Mouse (Mus musculus) MEL (cell line): ENCODE measurements around the gene Fam69a. TPM values are rescaled to one million over a fixed set of nuclear protein-coding genes. Genes with fewer than 3 reads are reported as not detected.

ENCODE experiments used
- DNase-seq: peaks from one replicate; pipeline ENCODE4 v3.0.0; 2011; ENCODE audit warnings: low read depth, low spot score
- H3K27ac ChIP-seq: 2 replicates; pipeline ENCODE4 v1.5.1; 2012; ENCODE audit warnings: low read depth, mild to moderate bottlenecking, control low read depth, low read length, moderate library complexity; ENCODE audit not compliant: control insufficient read depth
- H3K27me3 ChIP-seq, 2 experiments: fragments of 150-350 bp in 1 of 2; sonication (generic) in 1 of 2; 2 replicates each; pipeline ENCODE4 v1.6.1; 2012; ENCODE audit warnings: low read length in 2 of 2, mild to moderate bottlenecking in 2 of 2, improper control_type of control experiment in 1 of 2, moderate library complexity in 1 of 2; ENCODE audit not compliant: insufficient read depth in 2 of 2, control insufficient read depth in 1 of 2
- H3K36me3 ChIP-seq, 2 experiments: 2 replicates each; pipeline ENCODE4 v1.6.1; 2012 to 2014; ENCODE audit warnings: low read length in 2 of 2, improper control_type of control experiment in 1 of 2, inconsistent platforms in 1 of 2, mild to moderate bottlenecking in 1 of 2; ENCODE audit not compliant: insufficient read depth in 2 of 2, control insufficient read depth in 1 of 2
- H3K4me1 ChIP-seq, 2 experiments: fragments of 150-350 bp in 1 of 2; sonication (generic) in 1 of 2; 2 replicates each; pipeline ENCODE4 v1.6.1; 2012; ENCODE audit warnings: low read length in 2 of 2, improper control_type of control experiment in 1 of 2, mild to moderate bottlenecking in 1 of 2; ENCODE audit not compliant: insufficient read depth in 2 of 2, control insufficient read depth in 1 of 2
- H3K4me3 ChIP-seq, 2 experiments: fragments of 150-350 bp in 1 of 2; sonication (generic) in 1 of 2; 2 replicates each; pipeline ENCODE4 v1.5.1; 2012; ENCODE audit warnings: low read depth in 2 of 2, low read length in 2 of 2, mild to moderate bottlenecking in 2 of 2, moderate library complexity in 2 of 2, control low read depth in 1 of 2, improper control_type of control experiment in 1 of 2; ENCODE audit not compliant: control insufficient read depth in 1 of 2, insufficient read depth in 1 of 2
- H3K79me2 ChIP-seq: 2 replicates; pipeline ENCODE4 v1.6.1; 2012; ENCODE audit warnings: mild to moderate bottlenecking, low read length, moderate library complexity; ENCODE audit not compliant: control insufficient read depth, poor library complexity, insufficient read depth
- H3K9ac ChIP-seq: 2 replicates; pipeline ENCODE4 v1.6.1; 2012; ENCODE audit warnings: low read depth, mild to moderate bottlenecking, control low read depth, low read length, moderate library complexity; ENCODE audit not compliant: control insufficient read depth, poor library complexity, severe bottlenecking
- H3K9me3 ChIP-seq: fragments of 150-350 bp; sonication (generic); replicated peaks from 2 replicates; pipeline ENCODE4 v1.6.1; 2012; ENCODE audit warnings: mild to moderate bottlenecking, low read length, improper control_type of control experiment, moderate library complexity; ENCODE audit not compliant: insufficient read depth
- CHD1 ChIP-seq: IDR thresholded peaks from 2 replicates; pipeline ENCODE4 v1.6.1; 2012; ENCODE audit warnings: low read depth, mild to moderate bottlenecking, inconsistent platforms, low read length, improper control_type of control experiment
- CTCF ChIP-seq, 3 experiments: IDR thresholded peaks in 2 of 3; conservative IDR thresholded peaks in 1 of 3; 2 replicates each; pipeline ENCODE4 v1.5.1; 2011 to 2012; ENCODE audit warnings: low read length in 3 of 3, low read depth in 2 of 3, mild to moderate bottlenecking in 2 of 3, improper control_type of control experiment in 1 of 3, inconsistent platforms in 1 of 3, mixed read lengths in 1 of 3, moderate library complexity in 1 of 3; ENCODE audit not compliant: control insufficient read depth in 1 of 3, insufficient read depth in 1 of 3, poor library complexity in 1 of 3, severe bottlenecking in 1 of 3
- E2F4 ChIP-seq: IDR thresholded peaks from 2 replicates; pipeline ENCODE4 v1.6.1; 2011; ENCODE audit warnings: low read depth, low read length, improper control_type of control experiment, borderline replicate concordance
- ELF1 ChIP-seq: IDR thresholded peaks from 2 replicates; pipeline ENCODE4 v1.6.1; 2014; ENCODE audit warnings: low read depth, mild to moderate bottlenecking, inconsistent platforms, low read length, improper control_type of control experiment, moderate library complexity
- ETS1 ChIP-seq: IDR thresholded peaks from 2 replicates; pipeline ENCODE4 v1.6.1; 2012; ENCODE audit warnings: low read depth, mild to moderate bottlenecking, inconsistent platforms, low read length, improper control_type of control experiment, moderate library complexity
- GABPA ChIP-seq: IDR thresholded peaks from 2 replicates; pipeline ENCODE4 v1.6.1; 2012; ENCODE audit warnings: low read depth, mild to moderate bottlenecking, inconsistent platforms, low read length, improper control_type of control experiment, moderate library complexity
- GATA1 ChIP-seq: IDR thresholded peaks from 2 replicates; pipeline ENCODE4 v1.6.1; 2011; ENCODE audit warnings: low read depth, low read length, improper control_type of control experiment
- KAT2A ChIP-seq: conservative IDR thresholded peaks from 2 replicates; pipeline ENCODE4 v1.6.1; 2012; ENCODE audit warnings: low read depth, low read length, improper control_type of control experiment, inconsistent platforms
- MAZ ChIP-seq: IDR thresholded peaks from 2 replicates; pipeline ENCODE4 v1.6.1; 2012; ENCODE audit warnings: low read depth, mild to moderate bottlenecking, inconsistent platforms, low read length, improper control_type of control experiment
- MEF2A ChIP-seq: IDR thresholded peaks from 2 replicates; pipeline ENCODE4 v1.6.1; 2014; ENCODE audit warnings: low read depth, mild to moderate bottlenecking, inconsistent platforms, low read length, improper control_type of control experiment; ENCODE audit not compliant: poor library complexity, insufficient replicate concordance, severe bottlenecking; ENCODE audit errors: extremely low read depth
- MXI1 ChIP-seq: IDR thresholded peaks from 2 replicates; pipeline ENCODE4 v1.6.1; 2011; ENCODE audit warnings: mild to moderate bottlenecking, low read depth, low read length, improper control_type of control experiment
- MYC ChIP-seq: IDR thresholded peaks from 2 replicates; pipeline ENCODE4 v1.6.1; 2011; ENCODE audit warnings: low read depth, mild to moderate bottlenecking, low read length, improper control_type of control experiment, moderate library complexity
- NELFE ChIP-seq: IDR thresholded peaks from 2 replicates; pipeline ENCODE4 v1.6.1; 2011; ENCODE audit warnings: low read depth, low read length, improper control_type of control experiment
- POLR2AphosphoS2 ChIP-seq: IDR thresholded peaks from 2 replicates; pipeline ENCODE4 v1.6.1; 2011; ENCODE audit warnings: low read length, improper control_type of control experiment
- POLR2AphosphoS5 ChIP-seq: IDR thresholded peaks from 2 replicates; pipeline ENCODE4 v1.6.1; 2012; ENCODE audit warnings: low read depth, borderline replicate concordance, mild to moderate bottlenecking, inconsistent platforms, low read length, moderate library complexity, mixed read lengths
- RAD21 ChIP-seq: IDR thresholded peaks from 2 replicates; pipeline ENCODE4 v1.6.1; 2011; ENCODE audit warnings: mild to moderate bottlenecking, low read depth, low read length, improper control_type of control experiment
- RCOR1 ChIP-seq: IDR thresholded peaks from 2 replicates; pipeline ENCODE4 v1.6.1; 2012; ENCODE audit warnings: low read depth, mild to moderate bottlenecking, inconsistent platforms, low read length, improper control_type of control experiment
- SIN3A ChIP-seq: IDR thresholded peaks from 2 replicates; pipeline ENCODE4 v1.6.1; 2012; ENCODE audit warnings: low read length, improper control_type of control experiment, inconsistent platforms
- SMC3 ChIP-seq: IDR thresholded peaks from 2 replicates; pipeline ENCODE4 v1.6.1; 2011; ENCODE audit warnings: low read depth, low read length, improper control_type of control experiment
- TAL1 ChIP-seq: IDR thresholded peaks from 2 replicates; pipeline ENCODE4 v1.6.1; 2012; ENCODE audit warnings: mild to moderate bottlenecking, inconsistent platforms, low read length, moderate library complexity, mixed read lengths
- TCF12 ChIP-seq: IDR thresholded peaks from 2 replicates; pipeline ENCODE4 v1.6.1; 2014; ENCODE audit warnings: low read depth, mild to moderate bottlenecking, inconsistent platforms, low read length, improper control_type of control experiment, moderate library complexity
- UBTF ChIP-seq: IDR thresholded peaks from 2 replicates; pipeline ENCODE4 v1.6.1; 2012; ENCODE audit warnings: low read depth, mild to moderate bottlenecking, inconsistent platforms, low read length, improper control_type of control experiment, moderate library complexity, borderline replicate concordance; ENCODE audit not compliant: insufficient read depth
- USF1 ChIP-seq: IDR thresholded peaks from 2 replicates; pipeline ENCODE4 v1.6.1; 2014; ENCODE audit warnings: low read depth, mild to moderate bottlenecking, inconsistent platforms, low read length, improper control_type of control experiment, moderate library complexity
- USF2 ChIP-seq, 2 experiments: IDR thresholded peaks; 2 replicates each; pipeline ENCODE4 v1.6.1; 2011 to 2012; ENCODE audit warnings: improper control_type of control experiment in 2 of 2, low read length in 2 of 2, borderline replicate concordance in 1 of 2, inconsistent platforms in 1 of 2, low read depth in 1 of 2, mild to moderate bottlenecking in 1 of 2; ENCODE audit not compliant: insufficient read depth in 1 of 2
- ZC3H11A ChIP-seq: IDR thresholded peaks from 2 replicates; pipeline ENCODE4 v1.6.1; 2012; ENCODE audit warnings: low read depth, mild to moderate bottlenecking, inconsistent platforms, low read length, improper control_type of control experiment
- ZKSCAN1 ChIP-seq: IDR thresholded peaks from 2 replicates; pipeline ENCODE4 v1.6.1; 2012; ENCODE audit warnings: low read depth, mild to moderate bottlenecking, inconsistent platforms, low read length, improper control_type of control experiment, moderate library complexity
- ZMIZ1 ChIP-seq: IDR thresholded peaks from 2 replicates; pipeline ENCODE4 v1.6.1; 2012; ENCODE audit warnings: low read depth, mild to moderate bottlenecking, inconsistent platforms, low read length, improper control_type of control experiment, moderate library complexity
- polyA plus RNA-seq, 2 experiments: library from polyadenylated mRNA; stranded (reverse) in 1 of 2; unstranded in 1 of 2; fragments of >175 nt in 1 of 2; fragments of >200 nt in 1 of 2; gene quantifications; 2 replicates each; pipeline versions ENCODE4 v1.2.1 to v1.2.4; 2012; ENCODE audit warnings: low replicate concordance in 2 of 2, low read depth in 1 of 2; ENCODE audit not compliant: insufficient read length in 2 of 2, insufficient read depth in 1 of 2, missing spikeins in 1 of 2
- total RNA-seq: library from RNA; depleted of rRNA; stranded (reverse); fragments of 300-350 nt; gene quantifications from 2 replicates; pipeline ENCODE4 v1.2.3, GENCODE M21; 2012

The Fam69a gene
- total and polyA plus RNA-seq, 3 experiments: 8.5 to 10.6 TPM; not detected in 1

GRCm38 (mm10) chr5:108000776-108001548 is 14.1 kb upstream of the Fam69a start (continued):
- TF ChIP-seq USF2 (IDR thresholded peaks at IDR 0.05; ENCODE audit: borderline replicate concordance in 1 of 2, insufficient read depth in 1 of 2, low read depth in 1 of 2, low read length in 2 of 2): no peak
- TF ChIP-seq KAT2A: peak; percentile 90
- TF ChIP-seq CHD1: no peak
- 0 out of 2 replicates have a peak, but pooled peaks have one; percentile 32 for TF ChIP-seq ZMIZ1
- TF ChIP-seq NELFE: peak; percentile 89
- TF ChIP-seq TAL1: no peak
- no peak; the same call in none of the 2 replicates for TF ChIP-seq TCF12
- TF ChIP-seq E2F4: 0 out of 2 replicates have a peak, but pooled peaks have one; percentile 46
- no peak for TF ChIP-seq ETS1
- no peak for TF ChIP-seq CTCF (IDR thresholded peaks at IDR 0.05 in 2 of 3, conservative IDR thresholded peaks at IDR 0.05 in 1 of 3; ENCODE audit: control insufficient read depth in 1 of 3, insufficient read depth in 1 of 3, low read depth in 2 of 3, low read length in 3 of 3, poor library complexity in 1 of 3, severe bottlenecking in 1 of 3)

GRCm38 (mm10) chr5:107997717-107998116 is 10.8 kb upstream of the Fam69a start:
- peaks cover 0 to 8% of the 10 kb centered on the region in 2 experiments; a peak in 1 of 4 replicates for H3K4me1 ChIP-seq
- H3K9ac ChIP-seq: no peak overlapping the region
- peaks cover 0 to 4% of the 10 kb centered on the region in 2 experiments; a peak in 1 of 4 replicates for H3K36me3 ChIP-seq
- no peak overlapping the region for H3K27ac ChIP-seq
- no peaks in the 10 kb centered on the region for H3K27me3 ChIP-seq
- TF ChIP-seq E2F4 (no peak), ZC3H11A (no peak), POLR2AphosphoS2 (no peak), MEF2A (no peak)
- TF ChIP-seq, all 39 proteins: peak for 0
- Histone ChIP-seq H3K4me3 (no peak overlapping the region), H3K9me3 (no peaks in the 10 kb centered on the region), H3K79me2 (no peaks in the 10 kb centered on the region)
- no peak for DNase-seq

GRCm38 (mm10) chr5:107995936-107996335 is 9.1 kb upstream of the Fam69a start:
- Histone ChIP-seq H3K4me1 (peaks cover 0 to 8% of the 10 kb centered on the region in 2 experiments; a peak in 1 of 4 replicates), H3K9ac (no peak overlapping the region), H3K4me3 (no peak overlapping the region), H3K27ac (no peak overlapping the region), H3K36me3 (peaks cover 0 to 4% of the 10 kb centered on the region in 2 experiments; a peak in 1 of 4 replicates), H3K79me2 (no peaks in the 10 kb centered on the region), H3K27me3 (no peaks in the 10 kb centered on the region), H3K9me3 (no peaks in the 10 kb centered on the region)
- no peak for DNase-seq
- TF ChIP-seq GABPA: no peak
- TF ChIP-seq GATA1: no peak
- TF ChIP-seq MXI1: no peak
- TF ChIP-seq SIN3A: no peak
- TF ChIP-seq USF1: no peak
- no peak for TF ChIP-seq ELF1
- no peak for TF ChIP-seq SMC3
- TF ChIP-seq E2F4: no peak
- TF ChIP-seq ZKSCAN1: no peak
- no peak for TF ChIP-seq POLR2AphosphoS5
- TF ChIP-seq ZC3H11A: no peak
- no peak for TF ChIP-seq ZMIZ1
- TF ChIP-seq MAZ: no peak
- no peak for TF ChIP-seq MYC
- TF ChIP-seq UBTF: no peak
- TF ChIP-seq MEF2A: no peak
- no peak for TF ChIP-seq RAD21
- no peak for TF ChIP-seq RCOR1
